Mouse (Mus musculus): Measurements from ENCODE around the gene Sp7. TPM values are rescaled to one million over a fixed set of nuclear protein-coding genes. Genes with fewer than 3 reads are reported as not detected.

Gene Sp7
- total RNA-seq, 2 experiments from 2014 or later: 0.27 to 0.61 TPM

- no peak for DNase-seq (ENCODE audit: extremely low spot score in 1 of 2, low spot score in 2 of 2)
- TF ChIP-seq CTCF (IDR thresholded peaks at IDR 0.05): peak; percentile 60
- Histone ChIP-seq H3K4me3 (peak overlapping the region; percentile 63), H3K27ac (peak overlapping the region; percentile 97)
- intact Hi-C loops (cut with DNase I): loop anchor here (1.0 to 5.0 kb wide), 2 partner anchors 65 to 112 kb away; partner anchors contain the start of genes Map3k12, Pcbp2 and Tarbp2
Measured at GRCm38 (mm10) chr15:102404608-102405488, 37.9 kb upstream of the Sp7 start.

- TF ChIP-seq CTCF (IDR thresholded peaks at IDR 0.05): no peak
- DNase-seq (ENCODE audit: extremely low spot score in 1 of 2, low spot score in 2 of 2): no peak
- intact Hi-C loops (cut with DNase I): no loop called here
- no peak overlapping the region for H3K27ac ChIP-seq
- no peak overlapping the region for H3K4me3 ChIP-seq
Measured at GRCm38 (mm10) chr15:102402210-102402609, 35.2 kb upstream of the Sp7 start.

GRCm38 (mm10) chr15:102401278-102401677 is 34.3 kb upstream of the Sp7 start:
- Histone ChIP-seq H3K27ac (no peak overlapping the region), H3K4me3 (no peak overlapping the region)
- DNase-seq (ENCODE audit: extremely low spot score in 1 of 2, low spot score in 2 of 2): no peak
- intact Hi-C loops (cut with DNase I): no loop called here
- TF ChIP-seq CTCF (IDR thresholded peaks at IDR 0.05): no peak

GRCm38 (mm10) chr15:102400476-102401045 is 33.6 kb upstream of the Sp7 start:
- DNase-seq (ENCODE audit: extremely low spot score in 1 of 2, low spot score in 2 of 2): no peak
- H3K27ac ChIP-seq: peak overlapping the region; percentile 91
- no peak for TF ChIP-seq CTCF (IDR thresholded peaks at IDR 0.05)
- intact Hi-C loops (cut with DNase I): no loop called here
- no peak overlapping the region for H3K4me3 ChIP-seq

GRCm38 (mm10) chr15:102399229-102400221 is 32.5 kb upstream of the Sp7 start:
- TF ChIP-seq CTCF (IDR thresholded peaks at IDR 0.05): no peak; the same call in 1 of the 2 replicates
- peak overlapping the region; percentile 47 for H3K4me3 ChIP-seq
- intact Hi-C loops (cut with DNase I): no loop called here

GRCm38 (mm10) chr15:102398629-102399028 is 31.6 kb upstream of the Sp7 start:
- no peak for TF ChIP-seq CTCF (IDR thresholded peaks at IDR 0.05)
- Histone ChIP-seq H3K4me3 (no peak overlapping the region), H3K27ac (no peak overlapping the region)
- no peak for DNase-seq (ENCODE audit: extremely low spot score in 1 of 2, low spot score in 2 of 2)
- intact Hi-C loops (cut with DNase I): no loop called here

More at GRCm38 (mm10) chr15:102399229-102400221, 32.5 kb upstream of the Sp7 start:
- peak overlapping the region; percentile 91 for H3K27ac ChIP-seq
- peak; percentile 55 to 62 for DNase-seq (ENCODE audit: extremely low spot score in 1 of 2, low spot score in 2 of 2)

- Histone ChIP-seq H3K4me3 (no peak overlapping the region), H3K27ac (no peak overlapping the region)
- no peak for DNase-seq (ENCODE audit: extremely low spot score in 1 of 2, low spot score in 2 of 2)
- no peak for TF ChIP-seq CTCF (IDR thresholded peaks at IDR 0.05)
- intact Hi-C loops (cut with DNase I): no loop called here
Measured at GRCm38 (mm10) chr15:102395061-102395460, 28.1 kb upstream of the Sp7 start.

GRCm38 (mm10) chr15:102393584-102394014 is 26.6 kb upstream of the Sp7 start:
- Histone ChIP-seq H3K4me3 (no peak overlapping the region), H3K27ac (peak overlapping the region; percentile 15; the same call in 1 of the 2 replicates)
- DNase-seq (ENCODE audit: extremely low spot score in 1 of 2, low spot score in 2 of 2): no peak
- intact Hi-C loops (cut with DNase I): no loop called here
- no peak for TF ChIP-seq CTCF (IDR thresholded peaks at IDR 0.05)

GRCm38 (mm10) chr15:102392520-102392919 is 25.5 kb upstream of the Sp7 start:
- no peak for TF ChIP-seq CTCF (IDR thresholded peaks at IDR 0.05)
- no peak for DNase-seq (ENCODE audit: extremely low spot score in 1 of 2, low spot score in 2 of 2)
- no peak overlapping the region for H3K27ac ChIP-seq
- H3K4me3 ChIP-seq: no peak overlapping the region
- intact Hi-C loops (cut with DNase I): no loop called here

- no peak for DNase-seq (ENCODE audit: extremely low spot score in 1 of 2, low spot score in 2 of 2)
- Histone ChIP-seq H3K27ac (no peak overlapping the region), H3K4me3 (no peak overlapping the region)
- TF ChIP-seq CTCF (IDR thresholded peaks at IDR 0.05): no peak
- intact Hi-C loops (cut with DNase I): no loop called here
Measured at GRCm38 (mm10) chr15:102388942-102389341, 22.0 kb upstream of the Sp7 start.

- no peak overlapping the region for H3K27ac ChIP-seq
- TF ChIP-seq CTCF (IDR thresholded peaks at IDR 0.05): no peak
- DNase-seq (ENCODE audit: extremely low spot score in 1 of 2, low spot score in 2 of 2): no peak
- no peak overlapping the region for H3K4me3 ChIP-seq
- intact Hi-C loops (cut with DNase I): no loop called here
Measured at GRCm38 (mm10) chr15:102386640-102387039, 19.7 kb upstream of the Sp7 start.

Data from left cerebral cortex, adult 2 months (tissue).